Mouse (Mus musculus) neural tube, embryonic 14.5 days (tissue): ENCODE results near the gene Mpp2. TPM values are rescaled to one million over a fixed set of nuclear protein-coding genes. Genes with fewer than 3 reads are reported as not detected.
A peak's percentile ranks its signal among the peaks of the same experiment; 100 is the strongest.

Source experiments
- ATAC-seq: fragments of 200-750 bp; cut with Nextera tagmentation; 2 replicates; pipeline ENCODE4 v1.8.0; 2017; ENCODE audit warnings: low read depth, mild to moderate bottlenecking, moderate TSS enrichment, moderate library complexity
- H3K27ac ChIP-seq: fragments of 300-500 bp; sonication (generic); 2 replicates; pipeline ENCODE4 v1.5.1; 2014; ENCODE audit warnings: low read depth, mild to moderate bottlenecking, control low read depth, low read length, moderate library complexity, mixed read lengths
- H3K27me3 ChIP-seq: fragments of 300-500 bp; sonication (generic); 2 replicates; pipeline ENCODE4 v1.6.1; 2014; ENCODE audit warnings: low read length; ENCODE audit not compliant: control insufficient read depth, insufficient read depth
- H3K36me3 ChIP-seq: fragments of 300-500 bp; sonication (generic); 2 replicates; pipeline ENCODE4 v1.6.1; 2014; ENCODE audit warnings: low read length, mixed read lengths; ENCODE audit not compliant: control insufficient read depth, insufficient read depth
- H3K4me1 ChIP-seq: fragments of 300-500 bp; sonication (generic); 2 replicates; pipeline ENCODE4 v1.6.1; 2014; ENCODE audit warnings: low read length; ENCODE audit not compliant: control insufficient read depth, insufficient read depth
- H3K4me2 ChIP-seq: fragments of 300-500 bp; sonication (generic); 2 replicates; pipeline ENCODE4 v1.6.1; 2014; ENCODE audit warnings: mild to moderate bottlenecking, low read depth, low read length, control low read depth
- H3K4me3 ChIP-seq: fragments of 300-500 bp; sonication (generic); 2 replicates; pipeline ENCODE4 v1.5.1; 2014; ENCODE audit warnings: low read depth, low read length, control low read depth, mixed read lengths
- H3K9ac ChIP-seq: fragments of 300-500 bp; sonication (generic); replicated peaks from 2 replicates; pipeline ENCODE4 v1.6.1; 2014; ENCODE audit warnings: low read depth, mild to moderate bottlenecking, control low read depth, low read length, mixed read lengths
- H3K9me3 ChIP-seq: fragments of 300-500 bp; sonication (generic); 2 replicates; pipeline ENCODE4 v1.6.1; 2016; ENCODE audit warnings: low read length; ENCODE audit not compliant: control insufficient read depth
- WGBS: fragments of 180-500 bp; shearing (Covaris S2); extraction: QIAGEN DNeasy Blood & Tissue Kit; methylation state at CpG from one replicate; pipeline ENCODE4 v1.1.7; 2014; 5-methylcytosine and 5-hydroxymethylcytosine counted together
- polyA plus RNA-seq: library from polyadenylated mRNA; unstranded; fragments of >200 nt; fragmentation: Nextera tagmentation; extraction: Ambion mirVana; gene quantifications from 2 replicates; pipeline ENCODE4 v1.2.1, GENCODE M21; 2014

Gene Mpp2
- polyA plus RNA-seq, 1 experiment from 2014 or later: 25.7 TPM

DNA sequence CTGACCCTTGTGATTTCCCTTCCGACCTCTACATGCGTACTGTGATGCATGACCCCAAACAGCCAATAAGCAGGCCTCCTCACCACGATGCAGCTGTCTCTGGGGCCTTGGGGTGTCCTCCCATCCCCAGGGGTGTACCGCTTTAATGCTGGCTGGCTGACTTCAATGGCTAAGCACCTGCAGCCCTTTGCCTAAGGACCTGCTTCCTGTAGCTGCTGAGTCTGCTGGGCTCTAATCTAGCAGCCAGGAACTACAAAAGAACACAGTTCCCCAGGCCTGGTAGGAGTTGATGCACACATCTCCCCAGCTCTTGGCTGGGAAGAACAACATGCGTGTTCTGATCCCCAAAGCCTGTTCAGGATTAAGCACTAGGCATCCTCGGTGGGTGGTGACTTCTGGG, 72.8 kb downstream of the Mpp2 start:
- peaks cover 20% of the 10 kb centered on the region; the same call in 1 of the 2 replicates for H3K36me3 ChIP-seq

DNA sequence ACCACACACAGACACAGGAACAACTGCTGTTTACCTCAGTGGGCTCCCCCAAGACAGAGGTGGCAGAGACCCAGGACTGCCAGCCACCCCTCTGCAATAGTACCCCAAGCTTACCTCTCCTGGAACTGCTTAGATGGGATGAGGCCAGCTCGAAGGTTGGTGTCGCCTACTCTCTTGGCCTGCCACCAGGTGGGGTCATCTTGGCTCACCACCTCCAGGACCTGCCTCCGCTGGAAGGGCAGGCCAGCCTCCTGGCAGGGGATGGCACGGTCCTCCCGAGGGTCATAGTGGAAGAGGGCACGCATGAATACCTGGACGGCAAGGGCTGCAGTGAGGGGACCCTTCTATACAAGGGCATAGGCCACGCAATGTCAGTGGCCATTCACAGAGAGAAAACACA, 75.1 kb downstream of the Mpp2 start:
- no peaks in the 10 kb centered on the region for H3K9me3 ChIP-seq
- H3K9ac ChIP-seq: no peak overlapping the region
- peaks cover 9% of the 10 kb centered on the region; the same call in 1 of the 2 replicates for H3K4me1 ChIP-seq
- H3K36me3 ChIP-seq: peaks cover 26% of the 10 kb centered on the region
- H3K4me3 ChIP-seq: no peak overlapping the region
- no peak overlapping the region for H3K4me2 ChIP-seq
- H3K27ac ChIP-seq: no peak overlapping the region
- WGBS: 87% methylated on average over 8 of the region's 8 CpGs
- no peaks in the 10 kb centered on the region for H3K27me3 ChIP-seq
- no peak for ATAC-seq

More for the DNA sequence above, 72.8 kb downstream of the Mpp2 start:
- ATAC-seq: no peak
- Histone ChIP-seq H3K9ac (no peak overlapping the region), H3K27ac (no peak overlapping the region), H3K9me3 (no peaks in the 10 kb centered on the region), H3K27me3 (no peaks in the 10 kb centered on the region), H3K4me3 (no peak overlapping the region), H3K4me2 (no peak overlapping the region), H3K4me1 (peaks cover under 1% of the 10 kb centered on the region; the same call in 1 of the 2 replicates)
- WGBS: 57% methylated on average over 6 of the region's 6 CpGs

DNA sequence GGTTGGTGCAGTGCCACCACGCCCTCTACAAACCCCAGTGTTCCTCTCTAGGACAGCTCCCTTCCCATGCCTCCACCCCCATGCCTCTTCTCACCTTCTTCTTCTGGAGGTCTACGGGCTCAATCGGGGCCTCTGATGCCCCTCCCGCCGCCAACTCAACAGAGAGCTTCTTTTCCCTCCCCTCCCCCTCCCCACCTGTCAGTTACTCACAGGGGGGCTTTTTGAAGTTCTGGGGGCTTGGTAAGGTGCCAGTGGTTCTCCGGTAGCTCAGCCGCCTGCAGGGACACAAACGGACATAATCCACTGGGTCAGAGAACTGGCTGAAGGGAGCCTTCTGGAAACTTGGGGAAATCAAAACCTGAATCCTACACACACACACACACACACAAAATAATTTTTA, 76.8 kb downstream of the Mpp2 start:
- Histone ChIP-seq H3K4me2 (no peak overlapping the region), H3K36me3 (peaks cover 30% of the 10 kb centered on the region), H3K4me1 (peaks cover 9% of the 10 kb centered on the region; the same call in 1 of the 2 replicates), H3K9me3 (no peaks in the 10 kb centered on the region), H3K9ac (no peak overlapping the region), H3K4me3 (no peak overlapping the region), H3K27ac (no peak overlapping the region), H3K27me3 (no peaks in the 10 kb centered on the region)
- no peak for ATAC-seq
- WGBS: 79% methylated on average over 8 of the region's 8 CpGs

DNA sequence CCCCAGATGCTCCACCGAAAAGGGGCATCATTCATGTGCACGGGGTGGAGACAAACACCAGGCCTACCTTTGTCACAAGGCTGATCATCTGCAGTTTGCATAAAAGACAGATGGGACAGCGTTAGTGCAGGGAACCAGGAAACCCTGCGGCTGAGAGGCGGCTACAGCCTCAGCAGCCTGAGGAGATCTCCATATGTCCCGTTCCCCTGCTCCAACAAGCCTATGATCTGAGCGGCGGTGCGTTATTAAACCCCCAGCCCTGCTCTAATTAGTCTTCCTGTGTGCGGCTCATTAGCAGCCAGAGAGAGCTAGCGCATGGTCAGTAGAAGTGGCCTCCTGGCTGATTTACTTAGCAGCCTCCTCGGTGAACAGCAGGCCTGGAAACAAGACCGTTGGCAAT, 78.2 kb downstream of the Mpp2 start:
- Histone ChIP-seq H3K4me3 (no peak overlapping the region), H3K9ac (no peak overlapping the region), H3K27me3 (no peaks in the 10 kb centered on the region), H3K36me3 (peaks cover 30% of the 10 kb centered on the region), H3K9me3 (no peaks in the 10 kb centered on the region), H3K4me2 (peak overlapping the region; percentile 7; the same call in 1 of the 2 replicates), H3K4me1 (peaks cover 9% of the 10 kb centered on the region; the same call in 1 of the 2 replicates), H3K27ac (peak overlapping the region; percentile 72)
- peak; percentile 54; the same call in 1 of the 2 replicates for ATAC-seq
- WGBS: 36% methylated on average over 13 of the region's 13 CpGs

DNA sequence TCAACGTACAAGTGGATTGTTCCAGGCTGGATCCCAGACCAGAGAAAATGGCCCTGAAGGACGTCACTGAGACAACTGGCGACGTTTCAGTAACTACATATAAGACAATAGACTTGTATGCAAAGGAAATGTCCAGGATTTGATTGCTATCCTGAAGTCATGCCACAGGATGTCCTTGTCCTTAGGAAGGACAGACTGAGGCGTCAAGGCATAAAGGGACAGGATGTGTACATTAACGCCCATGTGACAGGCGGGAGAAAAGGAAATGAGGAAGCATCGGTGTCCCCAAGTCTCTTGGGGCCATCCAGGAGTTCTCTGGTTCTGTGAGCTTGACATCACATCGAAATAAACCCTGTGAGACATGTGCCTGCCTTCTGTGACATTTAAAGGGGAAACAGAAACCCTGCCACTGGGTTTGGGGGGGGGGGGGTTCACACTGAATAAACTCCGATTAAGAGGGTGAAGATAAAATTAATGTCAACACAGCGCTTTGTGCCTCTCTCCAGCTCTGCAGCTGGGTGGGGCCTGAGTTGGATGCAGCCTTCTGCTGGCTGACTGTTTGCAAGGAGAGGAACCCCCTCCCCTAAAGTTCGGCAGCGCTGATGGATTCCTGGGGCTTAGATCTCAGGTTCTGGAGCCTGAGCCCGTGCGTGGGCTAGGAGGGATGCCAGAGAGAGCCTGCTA, 79.2 kb downstream of the Mpp2 start:
- H3K36me3 ChIP-seq: peaks cover 39% of the 10 kb centered on the region
- no peak overlapping the region for H3K4me2 ChIP-seq
- no peak overlapping the region for H3K9ac ChIP-seq
- ATAC-seq: no peak
- peaks cover 9% of the 10 kb centered on the region; the same call in 1 of the 2 replicates for H3K4me1 ChIP-seq
- H3K27me3 ChIP-seq: no peaks in the 10 kb centered on the region
- whole genome bisulfite sequencing: 76% methylated on average over 15 of the region's 15 CpGs
- H3K4me3 ChIP-seq: no peak overlapping the region
- H3K27ac ChIP-seq: no peak overlapping the region
- no peaks in the 10 kb centered on the region for H3K9me3 ChIP-seq

DNA sequence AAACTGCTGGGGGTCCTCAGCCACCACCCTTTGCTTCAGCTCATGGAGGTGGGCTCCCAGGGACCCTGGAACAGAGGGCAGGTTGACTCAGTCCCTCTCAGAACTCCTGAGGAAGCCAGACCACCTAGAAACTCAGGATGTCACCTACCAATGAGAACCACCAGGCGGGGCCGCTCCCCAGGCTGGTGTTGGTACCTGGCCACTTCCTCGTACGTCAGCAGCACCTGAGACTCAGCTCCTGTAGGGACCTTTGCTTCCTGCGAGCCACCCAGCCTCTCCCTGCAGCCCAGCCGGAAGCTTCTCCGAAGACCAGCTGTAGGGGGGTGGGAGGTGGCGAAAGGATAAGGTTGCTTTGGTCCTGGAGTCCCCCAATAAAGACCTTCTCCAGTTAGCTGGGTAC, 79.9 kb downstream of the Mpp2 start:
- peaks cover 9% of the 10 kb centered on the region; the same call in 1 of the 2 replicates for H3K4me1 ChIP-seq
- H3K9ac ChIP-seq: no peak overlapping the region
- H3K27ac ChIP-seq: no peak overlapping the region
- no peak for ATAC-seq
- peaks cover 43% of the 10 kb centered on the region for H3K36me3 ChIP-seq
- no peak overlapping the region for H3K4me2 ChIP-seq
- no peak overlapping the region for H3K4me3 ChIP-seq
- no peaks in the 10 kb centered on the region for H3K9me3 ChIP-seq
- no peaks in the 10 kb centered on the region for H3K27me3 ChIP-seq
- 95% methylated on average over 8 of the region's 8 CpGs for WGBS

Other genes with a start within 250 kb of the Mpp2 start
- 0.37 and 0.73 TPM in 2 replicates for gene Meox1, start 194.1 kb downstream of the Mpp2 start, polyA plus RNA-seq
- gene Sost, start 121.5 kb downstream of the Mpp2 start, polyA plus RNA-seq: not detected in 2 replicates
- gene Cfap97d1, start 104.2 kb downstream of the Mpp2 start, polyA plus RNA-seq: not detected in 2 replicates
- 24.4 and 25.0 TPM in 2 replicates for gene Dusp3, start 101.5 kb downstream of the Mpp2 start, polyA plus RNA-seq
- gene Mpp3, start 60.1 kb downstream of the Mpp2 start, polyA plus RNA-seq: 57.0 and 57.3 TPM in 2 replicates
- gene Cd300lg, start 47.0 kb downstream of the Mpp2 start, polyA plus RNA-seq: 0.31 and 0.44 TPM in 2 replicates
- not detected in 2 replicates for gene Ppy, start 12.8 kb upstream of the Mpp2 start, polyA plus RNA-seq
- not detected in 2 replicates for gene Pyy, start 19.3 kb upstream of the Mpp2 start, polyA plus RNA-seq
- not detected in 2 replicates for gene Nags, start 57.0 kb upstream of the Mpp2 start, polyA plus RNA-seq
- 30.7 and 36.2 TPM in 2 replicates for gene Tmem101, start 67.9 kb upstream of the Mpp2 start, polyA plus RNA-seq
- gene Lsm12, start 96.8 kb upstream of the Mpp2 start, polyA plus RNA-seq: 74.4 and 77.5 TPM in 2 replicates
- gene G6pc3, start 101.1 kb upstream of the Mpp2 start, polyA plus RNA-seq: 32.5 and 42.5 TPM in 2 replicates
- gene Hdac5, start 141.7 kb upstream of the Mpp2 start, polyA plus RNA-seq: 44.2 and 47.3 TPM in 2 replicates
- 1.4 and 1.5 TPM in 2 replicates for gene BC030867, start 160.4 kb upstream of the Mpp2 start, polyA plus RNA-seq
- gene Asb16, start 180.2 kb upstream of the Mpp2 start, polyA plus RNA-seq: 0.12 and 0.23 TPM in 2 replicates
- gene Tmub2, start 196.4 kb upstream of the Mpp2 start, polyA plus RNA-seq: 86.9 and 88.6 TPM in 2 replicates
- 36.5 and 36.7 TPM in 2 replicates for gene Atxn7l3, start 208.1 kb upstream of the Mpp2 start, polyA plus RNA-seq
- gene Ubtf, start 231.2 kb upstream of the Mpp2 start, polyA plus RNA-seq: 70.3 and 81.9 TPM in 2 replicates